Mouse (Mus musculus) heart, postnatal 0 days (tissue): Measurements from ENCODE around the gene Tspo2. TPM values are rescaled to one million over a fixed set of nuclear protein-coding genes. Genes with fewer than 3 reads are reported as not detected.

ENCODE experiments used
- ATAC-seq: fragments of 200-750 bp; cut with Nextera tagmentation; 2 replicates; pipeline ENCODE4 v1.8.0; 2017; ENCODE audit warnings: low read depth, moderate number of reproducible peaks, moderate library complexity; ENCODE audit not compliant: insufficient read depth
- DNase-seq: peaks from one replicate; pipeline ENCODE4 v3.0.0-alpha.2; 2016; ENCODE audit warnings: low spot score
- H3K27ac ChIP-seq: fragments of 300-500 bp; sonication (generic); 2 replicates; pipeline ENCODE4 v1.5.1; 2014; ENCODE audit warnings: low read depth, mild to moderate bottlenecking
- H3K27me3 ChIP-seq: fragments of 300-500 bp; sonication (generic); 2 replicates; pipeline ENCODE4 v1.6.1; 2014; ENCODE audit warnings: low read length, mixed read lengths; ENCODE audit not compliant: control insufficient read depth, insufficient read depth
- H3K36me3 ChIP-seq: fragments of 300-500 bp; sonication (generic); replicated peaks from 2 replicates; pipeline ENCODE4 v1.6.1; 2014; ENCODE audit warnings: low read length, mixed read lengths; ENCODE audit not compliant: control insufficient read depth, insufficient read depth
- H3K4me1 ChIP-seq: fragments of 300-500 bp; sonication (generic); 2 replicates; pipeline ENCODE4 v1.6.1; 2014; ENCODE audit warnings: antibody characterized with exemption; ENCODE audit not compliant: control insufficient read depth, insufficient read depth
- H3K4me2 ChIP-seq: fragments of 300-500 bp; sonication (generic); 2 replicates; pipeline ENCODE4 v1.6.1; 2014; ENCODE audit warnings: low read depth, mild to moderate bottlenecking, low read length, moderate library complexity
- H3K4me3 ChIP-seq: fragments of 300-500 bp; sonication (generic); 2 replicates; pipeline ENCODE4 v1.5.1; 2014; ENCODE audit warnings: low read depth, low read length
- H3K9ac ChIP-seq: fragments of 300-500 bp; sonication (generic); replicated peaks from 2 replicates; pipeline ENCODE4 v1.6.1; 2014; ENCODE audit warnings: low read depth, low read length, mixed read lengths
- H3K9me3 ChIP-seq: fragments of 300-500 bp; sonication (generic); replicated peaks from 2 replicates; pipeline ENCODE4 v1.6.1; 2016; ENCODE audit warnings: low read length; ENCODE audit not compliant: control insufficient read depth
- CTCF ChIP-seq: IDR thresholded peaks from 2 replicates; pipeline ENCODE4 v1.5.1; 2016; ENCODE audit warnings: antibody characterized with exemption, control low read depth, low read depth
- EP300 ChIP-seq: IDR thresholded peaks from 2 replicates; pipeline ENCODE4 v1.6.1; 2016; ENCODE audit warnings: antibody characterized with exemption, low read depth
- WGBS: fragments of 180-500 bp; shearing (Covaris S2); extraction: QIAGEN DNeasy Blood & Tissue Kit; methylation state at CpG from one replicate; pipeline ENCODE4 v1.1.7; 2014; 5-methylcytosine and 5-hydroxymethylcytosine counted together
- polyA plus RNA-seq: library from polyadenylated mRNA; unstranded; fragments of >200 nt; fragmentation: Nextera tagmentation; extraction: Ambion mirVana; gene quantifications from 2 replicates; pipeline ENCODE4 v1.2.1, GENCODE M21; 2015
- total RNA-seq: library from RNA; depleted of rRNA; stranded (reverse); fragments of >200 nt; gene quantifications from 2 replicates; pipeline ENCODE4 v1.2.3, GENCODE M21; 2014; ENCODE audit warnings: low replicate concordance

The Tspo2 gene
- total and polyA plus RNA-seq, 2 experiments from 2014 or later, result 0.75 TPM; not detected in 1

DNA sequence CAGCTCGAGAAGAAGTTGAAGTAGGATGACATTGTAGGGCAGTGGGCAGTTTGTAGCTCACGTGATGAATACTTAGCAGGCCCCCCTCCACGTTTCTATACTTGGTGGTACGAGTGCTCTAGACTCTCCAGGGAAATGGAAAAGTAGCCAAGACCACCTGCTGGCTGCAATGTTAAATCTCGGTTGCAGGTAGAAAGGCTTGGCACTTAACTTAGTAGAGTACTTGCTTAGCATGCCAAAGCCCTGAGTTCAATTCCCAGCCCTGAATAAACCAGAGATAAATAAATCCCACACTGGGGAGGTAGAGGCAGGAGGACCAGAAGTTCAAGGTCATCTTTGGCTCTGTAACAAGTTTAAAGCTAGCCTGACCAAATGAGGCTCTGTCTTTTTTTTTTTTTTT is 16.8 kb downstream of the Tspo2 start:
- no peak overlapping the region for H3K4me2 ChIP-seq
- no peaks in the 10 kb centered on the region for H3K36me3 ChIP-seq
- TF ChIP-seq CTCF, result no peak
- TF ChIP-seq EP300, result no peak
- no peak overlapping the region for H3K27ac ChIP-seq
- no peaks in the 10 kb centered on the region for H3K9me3 ChIP-seq
- DNase-seq (no peak), ATAC-seq (no peak)
- peaks cover 50% of the 10 kb centered on the region for H3K4me1 ChIP-seq
- H3K27me3 ChIP-seq, result no peaks in the 10 kb centered on the region
- WGBS, result 73% methylated on average over 5 of the region's 5 CpGs
- no peak overlapping the region for H3K9ac ChIP-seq
- H3K4me3 ChIP-seq, result no peak overlapping the region

DNA sequence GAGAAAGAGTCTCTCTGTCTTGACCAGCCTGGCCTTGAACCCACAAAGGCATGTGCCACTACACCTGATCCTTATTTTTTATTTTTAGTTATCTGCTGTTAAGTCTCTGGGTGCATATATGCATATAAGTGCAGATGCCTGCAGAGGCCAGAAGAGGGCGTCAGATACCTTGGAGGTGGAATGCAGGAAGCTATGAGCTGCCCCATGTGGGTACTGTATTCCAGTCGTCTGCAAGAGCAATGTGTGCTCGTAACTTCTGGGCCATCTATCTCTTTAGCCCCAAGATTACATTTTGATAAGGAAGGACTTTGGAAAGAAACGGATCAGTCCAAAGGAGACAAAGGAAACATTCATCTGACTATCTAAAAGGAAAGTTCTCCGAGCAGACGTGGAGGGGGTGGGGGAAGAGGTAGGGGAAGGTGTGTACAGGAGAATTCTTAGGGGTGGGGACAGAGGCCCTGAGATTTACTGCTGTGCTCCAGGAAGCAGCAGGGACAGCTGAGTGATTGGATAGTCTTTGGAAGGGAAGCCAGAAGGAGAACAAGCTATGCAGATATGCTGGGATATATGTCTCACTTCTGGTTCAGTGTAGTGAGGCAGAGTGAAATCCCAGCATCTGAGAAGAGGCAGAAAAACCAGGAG is 17.5 kb downstream of the Tspo2 start:
- Histone ChIP-seq H3K9me3 (no peaks in the 10 kb centered on the region), H3K4me2 (no peak overlapping the region), H3K4me3 (no peak overlapping the region), H3K9ac (no peak overlapping the region), H3K4me1 (peaks cover 55% of the 10 kb centered on the region), H3K27ac (peak overlapping the region; percentile 98; the same call in 1 of the 2 replicates), H3K36me3 (no peaks in the 10 kb centered on the region), H3K27me3 (no peaks in the 10 kb centered on the region)
- no peak for ATAC-seq
- DNase-seq, result no peak
- TF ChIP-seq EP300, result no peak
- peak; percentile 20; the same call in 1 of the 2 replicates for TF ChIP-seq CTCF
- WGBS, result 53% methylated on average over 6 of the region's 6 CpGs

DNA sequence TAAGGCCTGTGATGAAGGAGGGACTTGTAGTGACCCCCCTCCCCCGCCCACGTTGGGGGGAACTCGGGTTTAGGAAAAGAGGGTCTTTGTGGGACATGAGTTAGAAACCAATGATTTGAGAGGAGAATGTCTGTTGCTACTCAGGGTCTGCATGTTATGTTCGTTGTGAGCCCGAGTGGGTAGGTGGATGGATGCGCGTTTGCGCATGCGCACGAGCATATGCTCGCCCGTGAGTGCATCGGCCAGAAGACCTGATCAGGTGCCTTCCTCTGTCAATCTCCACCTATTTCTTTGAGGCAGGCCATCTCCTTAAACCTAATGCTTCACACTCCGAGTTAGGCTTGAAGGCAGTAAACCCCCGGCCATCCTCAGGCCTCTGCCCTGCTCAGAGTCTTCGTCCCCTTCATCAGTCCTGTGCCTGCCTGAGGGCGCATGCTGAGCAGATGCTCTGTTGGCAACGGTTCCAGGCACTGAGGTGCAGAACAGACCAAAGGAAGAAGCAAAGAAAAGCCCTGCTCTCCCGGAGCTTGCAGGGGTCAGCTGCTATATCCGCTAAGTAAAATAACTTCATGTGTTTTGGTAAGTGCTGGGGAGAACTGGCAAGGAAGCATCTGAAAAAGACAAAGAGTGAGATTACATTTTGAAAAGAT is 18.2 kb downstream of the Tspo2 start:
- Histone ChIP-seq H3K4me1 (peaks cover 61% of the 10 kb centered on the region), H3K4me3 (no peak overlapping the region)
- 58% methylated on average over 20 of the region's 20 CpGs for WGBS

GRCm38 (mm10) chr17:48432158-48432980 is 19.0 kb downstream of the Tspo2 start, which contains the start of gene Apobec2:
Gene Apobec2, minus strand, starts transcription at chr17:48432930.
- Histone ChIP-seq H3K27ac (peak within 1 kb of the TSS; percentile 98), H3K27me3 (no peaks in the 10 kb centered on the region), H3K9me3 (no peaks in the 10 kb centered on the region), H3K9ac (peak within 1 kb of the TSS; percentile 79), H3K36me3 (no peaks in the 10 kb centered on the region), H3K4me3 (peak within 1 kb of the TSS; percentile 51), H3K4me1 (peaks cover 58% of the 10 kb centered on the region), H3K4me2 (peak within 1 kb of the TSS; percentile 60)
- peak; percentile 81 for ATAC-seq
- TF ChIP-seq EP300 (peak; percentile 81), CTCF (no peak)
- DNase-seq, result peak; percentile 86
- WGBS, result 27% methylated on average over 16 of the region's 16 CpGs

More for the DNA sequence above, 18.2 kb downstream of the Tspo2 start:
- Histone ChIP-seq H3K36me3 (no peaks in the 10 kb centered on the region), H3K27me3 (no peaks in the 10 kb centered on the region), H3K9me3 (no peaks in the 10 kb centered on the region), H3K27ac (peak overlapping the region; percentile 98), H3K9ac (no peak overlapping the region), H3K4me2 (0 out of 2 replicates have a peak overlapping the region, but pooled peaks have one; percentile 60)
- no peak for DNase-seq
- TF ChIP-seq CTCF, result no peak
- no peak for TF ChIP-seq EP300
- no peak for ATAC-seq

GRCm38 (mm10) chr17:48431054-48431453 is 20.3 kb downstream of the Tspo2 start:
- Histone ChIP-seq H3K36me3 (no peaks in the 10 kb centered on the region), H3K27me3 (no peaks in the 10 kb centered on the region), H3K9ac (peak overlapping the region; percentile 79), H3K4me3 (peak overlapping the region; percentile 51), H3K27ac (peak overlapping the region; percentile 98), H3K4me2 (peak overlapping the region; percentile 60), H3K4me1 (peaks cover 56% of the 10 kb centered on the region), H3K9me3 (no peaks in the 10 kb centered on the region)
- no peak for DNase-seq
- 39% methylated on average over 5 of the region's 5 CpGs for WGBS
- ATAC-seq, result no peak
- TF ChIP-seq EP300 (no peak), CTCF (no peak)
